Mouse (Mus musculus): Measurements from ENCODE around the gene Ttc33. TPM values are rescaled to one million over a fixed set of nuclear protein-coding genes. Genes with fewer than 3 reads are reported as not detected.

The Ttc33 gene
- 45.8 and 48.0 TPM in 2 replicates for polyA plus RNA-seq (2016; fragmentation: Nextera tagmentation; extraction: Ambion mirVana)

DNA sequence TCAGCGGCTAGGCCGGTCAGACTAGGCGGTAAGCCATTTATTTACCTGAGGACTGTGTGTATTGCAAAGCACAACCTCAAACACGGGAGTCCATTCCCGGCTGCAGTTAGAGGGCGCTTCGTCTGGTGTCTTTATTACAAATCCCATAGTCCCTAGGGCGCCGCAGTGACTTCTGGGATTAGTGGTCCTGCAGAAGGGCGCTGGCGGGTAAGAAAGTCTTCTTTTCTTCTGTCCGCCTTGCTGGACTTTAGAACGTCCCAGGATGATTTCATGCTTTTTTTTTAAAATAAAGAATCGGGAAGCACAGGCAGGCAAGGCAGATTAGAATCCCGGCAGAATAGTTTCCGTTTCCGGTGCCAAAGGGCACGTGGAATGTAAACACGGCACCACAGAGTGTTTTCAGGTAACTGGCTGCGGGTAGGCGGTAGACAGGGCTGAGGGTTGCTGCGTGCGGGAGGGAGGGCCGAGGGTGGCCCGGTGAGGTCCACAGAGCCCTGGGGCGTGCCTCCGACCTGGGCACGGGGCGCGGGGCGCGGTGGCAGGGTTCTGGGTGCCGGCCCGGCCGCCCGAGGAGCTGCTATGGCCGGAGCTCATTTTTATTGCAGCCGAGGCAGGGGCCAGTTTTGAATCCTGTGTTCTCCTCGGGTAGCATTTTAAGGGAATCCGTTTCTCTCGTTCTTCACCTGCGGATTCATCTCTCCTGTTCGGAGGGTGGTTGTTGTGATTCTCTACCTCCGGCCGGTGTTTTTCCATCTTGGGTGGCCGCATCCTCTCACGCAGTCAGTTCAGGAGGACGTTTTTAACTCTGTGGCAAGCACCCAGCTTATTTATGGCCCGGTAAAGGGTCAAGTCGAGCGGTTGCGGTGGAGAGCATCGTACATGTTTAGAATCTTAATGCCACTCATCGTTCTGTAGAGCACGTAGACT lies at the start of gene Ttc33:
Gene Ttc33 (plus strand): TSS at position 160 of the 927 bp plus-strand sequence.
- Histone ChIP-seq H3K27me3 (no peaks in the 10 kb centered on the region), H3K4me1 (peaks cover 21% of the 10 kb centered on the region), H3K9me3 (replicated peaks) (no peaks in the 10 kb centered on the region), H3K4me3 (peak within 1 kb of the TSS; percentile 96), H3K36me3 (peaks cover 11% of the 10 kb centered on the region; the same call in 1 of the 2 replicates), H3K27ac (peak within 1 kb of the TSS; percentile 92), H3K4me2 (replicated peaks) (peak within 1 kb of the TSS; percentile 82), H3K9ac (peak within 1 kb of the TSS; percentile 83)
- WGBS = under 1% methylated on average over 54 of the region's 55 CpGs
- ATAC-seq (ENCODE audit: low FRiP score) = peak; percentile 91

- WGBS = 77% methylated on average over 9 of the region's 9 CpGs
- H3K4me2 ChIP-seq (replicated peaks) = no peak overlapping the region
- no peak overlapping the region for H3K9ac ChIP-seq
- no peaks in the 10 kb centered on the region for H3K27me3 ChIP-seq
- no peak for ATAC-seq (ENCODE audit: low FRiP score)
- no peak overlapping the region for H3K4me3 ChIP-seq
- no peaks in the 10 kb centered on the region for H3K36me3 ChIP-seq
- no peak overlapping the region for H3K27ac ChIP-seq
- H3K9me3 ChIP-seq (replicated peaks) = no peaks in the 10 kb centered on the region
- no peaks in the 10 kb centered on the region for H3K4me1 ChIP-seq
These were observed 47.1 kb upstream of the Ttc33 start for GRCm38 (mm10) chr15:5138021-5138856.

- 87% methylated on average over 2 of the region's 2 CpGs for WGBS
- H3K4me3 ChIP-seq = no peak overlapping the region
- no peak overlapping the region for H3K4me2 ChIP-seq (replicated peaks)
- no peaks in the 10 kb centered on the region for H3K36me3 ChIP-seq
- no peak overlapping the region for H3K9ac ChIP-seq
- H3K27ac ChIP-seq = no peak overlapping the region
- H3K9me3 ChIP-seq (replicated peaks) = no peaks in the 10 kb centered on the region
- no peak for ATAC-seq (ENCODE audit: low FRiP score)
- H3K27me3 ChIP-seq = no peaks in the 10 kb centered on the region
- no peaks in the 10 kb centered on the region for H3K4me1 ChIP-seq
These were observed 46.0 kb upstream of the Ttc33 start for GRCm38 (mm10) chr15:5139366-5139765.

DNA sequence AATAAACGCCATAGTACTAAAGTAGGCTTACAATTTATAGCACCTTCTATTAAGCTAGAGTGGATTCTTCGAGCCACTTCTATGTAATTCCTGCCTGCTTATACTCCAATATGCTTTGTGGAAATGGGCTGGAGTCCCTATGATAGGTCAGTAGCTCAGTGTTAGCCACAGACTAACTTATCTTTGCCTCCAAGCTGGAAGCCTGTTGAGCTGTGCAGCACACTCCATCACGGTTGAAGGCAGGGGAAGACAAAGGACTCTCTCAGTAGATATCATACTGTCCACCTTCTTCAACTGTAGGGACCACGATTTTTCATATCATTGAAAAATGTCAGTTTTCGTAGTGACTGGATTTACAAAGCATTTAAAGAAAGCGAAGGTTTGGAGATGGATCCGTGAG lies 45.5 kb upstream of the Ttc33 start:
- Histone ChIP-seq H3K4me3 (no peak overlapping the region), H3K36me3 (no peaks in the 10 kb centered on the region), H3K9ac (no peak overlapping the region), H3K9me3 (replicated peaks) (no peaks in the 10 kb centered on the region), H3K27me3 (no peaks in the 10 kb centered on the region), H3K27ac (no peak overlapping the region), H3K4me2 (replicated peaks) (no peak overlapping the region), H3K4me1 (peaks cover under 1% of the 10 kb centered on the region)
- WGBS = 87% methylated on average over 7 of the region's 7 CpGs
- ATAC-seq (ENCODE audit: low FRiP score) = no peak

DNA sequence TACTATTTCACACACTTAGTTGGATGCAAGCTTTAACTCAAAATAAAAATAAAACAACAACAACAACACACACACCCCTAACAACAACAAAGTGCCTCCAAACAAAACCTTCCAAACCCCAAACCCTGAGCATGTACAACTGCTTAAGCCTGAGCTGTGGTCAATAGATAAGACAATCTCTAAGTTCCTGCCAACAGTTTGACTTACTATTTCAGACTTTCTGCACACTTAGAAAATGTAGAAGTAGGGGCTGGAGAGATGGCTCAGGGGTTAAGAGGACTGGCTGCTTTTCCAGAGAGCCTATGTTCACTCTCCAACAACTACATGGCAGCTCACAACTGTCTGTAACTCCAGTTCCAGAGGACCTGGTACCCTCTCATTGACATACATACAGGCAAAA lies 45.0 kb upstream of the Ttc33 start:
- Histone ChIP-seq H3K27me3 (no peaks in the 10 kb centered on the region), H3K4me2 (replicated peaks) (no peak overlapping the region), H3K27ac (no peak overlapping the region), H3K9ac (no peak overlapping the region), H3K4me1 (peaks cover 6% of the 10 kb centered on the region), H3K4me3 (no peak overlapping the region), H3K9me3 (replicated peaks) (no peaks in the 10 kb centered on the region), H3K36me3 (no peaks in the 10 kb centered on the region)
- ATAC-seq (ENCODE audit: low FRiP score) = no peak

- Histone ChIP-seq H3K4me2 (replicated peaks) (no peak overlapping the region), H3K4me3 (no peak overlapping the region), H3K9ac (no peak overlapping the region), H3K27ac (no peak overlapping the region), H3K9me3 (replicated peaks) (no peaks in the 10 kb centered on the region), H3K36me3 (no peaks in the 10 kb centered on the region), H3K4me1 (peaks cover 8% of the 10 kb centered on the region), H3K27me3 (no peaks in the 10 kb centered on the region)
- 70% methylated on average over 5 of the region's 5 CpGs for WGBS
- ATAC-seq (ENCODE audit: low FRiP score) = no peak
These were observed 43.3 kb upstream of the Ttc33 start for GRCm38 (mm10) chr15:5142047-5142446.

- WGBS = 75% methylated on average over 5 of the region's 5 CpGs
- no peak overlapping the region for H3K4me3 ChIP-seq
- H3K9ac ChIP-seq = no peak overlapping the region
- H3K4me1 ChIP-seq = peaks cover 8% of the 10 kb centered on the region
- no peak for ATAC-seq (ENCODE audit: low FRiP score)
- no peaks in the 10 kb centered on the region for H3K9me3 ChIP-seq (replicated peaks)
- H3K27ac ChIP-seq = no peak overlapping the region
- H3K27me3 ChIP-seq = no peaks in the 10 kb centered on the region
- no peak overlapping the region; the same call in 1 of the 2 replicates for H3K4me2 ChIP-seq (replicated peaks)
- no peaks in the 10 kb centered on the region for H3K36me3 ChIP-seq
These were observed 42.6 kb upstream of the Ttc33 start for GRCm38 (mm10) chr15:5142714-5143113.

DNA sequence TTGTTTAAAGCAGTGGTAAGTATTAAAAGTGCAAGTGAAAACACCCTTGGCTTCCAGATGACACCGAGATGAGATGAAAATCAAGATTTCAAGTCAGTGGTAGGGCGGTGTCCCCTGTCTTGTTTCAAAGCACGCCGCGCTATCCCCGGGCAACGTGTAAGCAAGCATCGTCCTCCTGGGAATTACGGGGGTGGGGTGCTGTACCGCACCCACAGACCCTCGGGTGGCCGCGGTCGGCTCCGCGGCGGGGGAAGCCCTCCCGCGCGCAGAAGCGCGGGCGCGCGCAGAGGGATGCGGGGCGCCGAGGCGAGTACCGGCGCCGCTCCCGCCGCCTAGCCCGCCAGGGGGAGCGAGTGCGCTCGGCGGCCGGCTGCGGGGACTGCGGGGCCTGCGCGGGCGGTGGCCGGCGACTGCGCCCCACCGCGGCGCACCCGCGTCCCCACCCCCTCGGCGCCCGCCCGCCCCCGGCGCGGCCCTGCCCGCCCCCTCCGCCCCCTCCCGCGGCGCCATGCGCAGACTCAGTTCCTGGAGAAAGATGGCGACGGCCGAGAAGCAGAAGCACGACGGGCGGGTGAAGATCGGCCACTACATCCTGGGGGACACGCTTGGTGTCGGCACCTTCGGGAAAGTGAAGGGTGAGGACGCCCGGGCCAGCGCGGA lies 41.8 kb upstream of the Ttc33 start, which contains the start of gene Prkaa1:
Gene Prkaa1 (plus strand): TSS at position 501 of the 660 bp plus-strand sequence.
- WGBS = under 1% methylated on average over 43 of the region's 80 CpGs
- Histone ChIP-seq H3K4me3 (peak within 1 kb of the TSS; percentile 65), H3K27ac (peak within 1 kb of the TSS; percentile 93), H3K36me3 (no peaks in the 10 kb centered on the region), H3K9me3 (replicated peaks) (no peaks in the 10 kb centered on the region), H3K27me3 (no peaks in the 10 kb centered on the region), H3K4me2 (replicated peaks) (peak within 1 kb of the TSS; percentile 67), H3K4me1 (peaks cover 8% of the 10 kb centered on the region), H3K9ac (peak within 1 kb of the TSS; percentile 73)
- peak; percentile 95 for ATAC-seq (ENCODE audit: low FRiP score)

DNA sequence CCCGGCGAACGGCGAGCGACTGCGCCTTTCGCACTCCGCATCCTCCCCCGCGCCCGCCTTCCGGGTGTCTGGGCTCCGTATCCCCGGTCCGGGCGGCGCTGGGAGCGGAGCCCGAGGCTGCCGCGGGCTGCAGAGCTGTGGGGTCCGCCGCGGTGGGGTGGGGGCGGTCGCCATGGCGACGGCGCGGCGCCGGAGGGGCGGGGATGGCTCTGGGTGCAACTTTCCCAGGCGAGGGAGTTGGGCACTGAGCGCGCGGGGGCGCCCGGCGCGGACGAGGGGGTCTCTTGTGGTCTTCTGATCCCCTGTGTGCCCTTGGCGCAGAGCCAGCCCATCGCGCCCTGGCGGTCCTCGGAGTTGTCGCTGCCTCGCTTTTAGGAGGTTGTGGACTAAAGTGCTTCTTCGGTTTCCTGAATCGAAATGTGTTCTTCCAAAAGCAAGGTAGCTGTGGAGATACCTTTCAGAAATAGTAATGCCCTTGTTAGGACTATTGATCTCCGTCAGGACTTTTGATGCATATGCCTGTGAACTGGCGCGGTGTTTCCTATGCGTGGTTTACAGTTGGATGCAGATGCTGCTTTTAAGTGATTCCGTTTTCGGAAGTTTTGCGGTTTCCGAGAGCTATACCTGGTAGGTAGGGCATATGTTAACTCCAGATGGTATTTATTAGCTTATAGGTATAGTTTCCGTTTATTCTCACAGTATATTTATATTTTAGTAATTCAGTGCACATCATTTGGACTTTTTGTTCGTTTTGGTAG lies 41.1 kb upstream of the Ttc33 start:
- peak overlapping the region; percentile 67 for H3K4me2 ChIP-seq (replicated peaks)
- peak; percentile 94 for ATAC-seq (ENCODE audit: low FRiP score)
- peak overlapping the region; percentile 65 for H3K4me3 ChIP-seq
- H3K9ac ChIP-seq = peak overlapping the region; percentile 73
- peaks cover 10% of the 10 kb centered on the region for H3K4me1 ChIP-seq
- H3K27me3 ChIP-seq = no peaks in the 10 kb centered on the region
- H3K9me3 ChIP-seq (replicated peaks) = no peaks in the 10 kb centered on the region
- H3K36me3 ChIP-seq = no peaks in the 10 kb centered on the region
- peak overlapping the region; percentile 93 for H3K27ac ChIP-seq
- 1% methylated on average over 54 of the region's 61 CpGs for WGBS

DNA sequence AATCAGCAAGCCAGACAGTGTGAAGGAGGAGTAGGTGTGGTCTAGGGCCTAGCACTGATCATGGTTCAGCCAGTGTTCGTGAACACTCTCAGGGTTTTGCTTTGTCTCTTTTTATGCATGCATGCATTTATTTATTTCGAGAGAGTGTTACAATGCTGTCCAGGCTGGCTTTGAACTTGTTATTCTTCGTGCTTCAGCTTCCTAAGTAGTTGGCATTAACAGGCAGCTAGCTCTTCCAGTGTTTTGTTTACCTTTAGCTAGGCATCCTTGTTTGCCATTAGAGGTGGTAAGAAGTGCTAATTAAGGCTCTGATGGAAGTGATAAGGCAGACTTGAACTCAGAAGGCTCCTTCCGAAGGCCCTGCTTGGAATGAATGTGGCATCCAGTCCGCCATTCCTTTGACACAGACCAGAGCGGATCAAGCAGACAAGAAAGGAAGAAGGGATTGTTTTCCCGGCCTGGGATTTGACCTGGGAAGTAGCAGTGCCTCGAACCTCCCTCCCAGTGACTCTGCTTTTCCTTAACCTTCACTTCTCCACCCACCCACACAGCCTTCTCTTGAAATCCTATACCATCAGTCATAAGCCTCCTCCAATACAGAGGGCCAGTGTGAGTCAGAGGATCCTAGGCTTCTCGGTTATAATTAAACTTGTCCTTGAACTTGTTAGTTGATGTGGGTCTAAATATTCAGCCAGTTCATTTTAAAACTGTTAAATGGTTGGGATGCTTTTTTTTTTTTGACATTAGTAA lies 40.0 kb upstream of the Ttc33 start:
- Histone ChIP-seq H3K4me2 (replicated peaks) (peak overlapping the region; percentile 67), H3K27me3 (no peaks in the 10 kb centered on the region), H3K27ac (no peak overlapping the region), H3K4me1 (peaks cover 12% of the 10 kb centered on the region), H3K9me3 (replicated peaks) (no peaks in the 10 kb centered on the region), H3K4me3 (peak overlapping the region; percentile 65; the same call in 1 of the 2 replicates), H3K9ac (peak overlapping the region; percentile 13; the same call in 1 of the 2 replicates), H3K36me3 (no peaks in the 10 kb centered on the region)
- WGBS = 46% methylated on average over 9 of the region's 9 CpGs
- no peak for ATAC-seq (ENCODE audit: low FRiP score)

DNA sequence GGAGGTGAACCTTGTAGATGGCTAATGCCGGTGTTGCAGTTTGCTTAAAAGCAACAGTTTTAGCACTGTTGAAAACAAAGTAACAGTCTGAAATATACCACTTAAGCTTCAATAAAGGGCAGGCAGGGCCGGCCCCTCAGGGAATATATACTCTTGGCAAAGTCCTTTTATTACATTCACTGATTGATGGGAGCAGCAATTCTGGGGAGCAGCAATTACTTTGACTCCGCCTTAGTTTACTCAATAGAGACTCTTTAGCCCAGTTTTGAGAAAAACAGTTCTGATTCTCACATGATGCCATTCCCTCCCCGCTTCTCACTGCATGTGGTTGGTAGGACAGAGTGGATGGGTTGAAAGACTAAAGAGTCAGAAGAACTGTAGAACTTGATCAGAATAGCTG lies 36.1 kb upstream of the Ttc33 start:
- H3K9me3 ChIP-seq (replicated peaks) = no peaks in the 10 kb centered on the region
- ATAC-seq (ENCODE audit: low FRiP score) = no peak
- peaks cover 12% of the 10 kb centered on the region for H3K4me1 ChIP-seq
- whole genome bisulfite sequencing = 78% methylated on average over 4 of the region's 4 CpGs
- no peak overlapping the region for H3K9ac ChIP-seq
- H3K4me3 ChIP-seq = no peak overlapping the region
- no peak overlapping the region for H3K27ac ChIP-seq
- H3K27me3 ChIP-seq = no peaks in the 10 kb centered on the region
- H3K4me2 ChIP-seq (replicated peaks) = no peak overlapping the region
- no peaks in the 10 kb centered on the region for H3K36me3 ChIP-seq
